Mouse (Mus musculus) naive thymus-derived CD4-positive, alpha-beta T cell, adult 2 months (primary cell): ENCODE data around the gene Srxn1.

Experiments
- DNase-seq: peaks from one replicate; pipeline ENCODE4 v3.0.0-alpha.2; 2011; ENCODE audit warnings: low read depth

Srxn1 gene

DNA sequence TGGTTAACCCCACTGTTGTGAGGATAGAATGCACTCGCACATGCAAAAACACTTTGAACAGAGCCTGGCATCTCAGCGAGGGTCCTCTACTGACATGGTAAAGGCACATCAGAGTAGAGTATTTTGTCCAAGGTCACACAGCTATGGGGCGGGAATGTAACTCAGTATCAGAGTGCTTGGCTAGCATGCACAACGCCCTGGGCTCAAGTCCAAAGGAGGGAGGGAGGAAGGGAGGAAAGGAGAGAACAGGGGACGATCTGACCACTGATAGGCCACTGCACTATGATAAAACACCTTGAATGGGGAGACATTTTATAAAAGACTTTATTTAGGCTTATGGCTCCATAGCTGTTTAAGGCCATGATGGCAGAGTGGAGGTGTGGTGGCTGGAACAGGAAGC, 15.7 kb upstream of the Srxn1 start:
- DNase-seq = no peak

DNA sequence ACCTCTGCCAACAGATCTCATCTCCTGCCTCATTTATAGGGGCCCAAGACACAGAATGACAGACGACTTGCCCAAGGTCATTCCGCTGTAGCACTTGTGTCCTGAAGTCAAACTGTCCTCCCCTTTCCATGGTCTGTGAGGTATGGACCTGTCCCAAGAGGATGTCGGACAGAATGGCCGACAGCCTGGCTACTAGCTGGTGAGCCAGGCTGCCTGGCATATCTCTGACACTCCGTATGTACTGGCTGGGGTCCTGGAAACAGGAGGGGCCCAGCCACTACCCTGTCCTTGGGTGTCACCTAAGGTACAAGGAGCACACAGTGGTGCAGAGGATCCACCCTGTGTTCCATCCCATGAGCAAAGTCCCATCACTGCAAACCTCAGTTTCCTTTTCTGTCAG, 14.8 kb upstream of the Srxn1 start:
- no peak for DNase-seq

DNA sequence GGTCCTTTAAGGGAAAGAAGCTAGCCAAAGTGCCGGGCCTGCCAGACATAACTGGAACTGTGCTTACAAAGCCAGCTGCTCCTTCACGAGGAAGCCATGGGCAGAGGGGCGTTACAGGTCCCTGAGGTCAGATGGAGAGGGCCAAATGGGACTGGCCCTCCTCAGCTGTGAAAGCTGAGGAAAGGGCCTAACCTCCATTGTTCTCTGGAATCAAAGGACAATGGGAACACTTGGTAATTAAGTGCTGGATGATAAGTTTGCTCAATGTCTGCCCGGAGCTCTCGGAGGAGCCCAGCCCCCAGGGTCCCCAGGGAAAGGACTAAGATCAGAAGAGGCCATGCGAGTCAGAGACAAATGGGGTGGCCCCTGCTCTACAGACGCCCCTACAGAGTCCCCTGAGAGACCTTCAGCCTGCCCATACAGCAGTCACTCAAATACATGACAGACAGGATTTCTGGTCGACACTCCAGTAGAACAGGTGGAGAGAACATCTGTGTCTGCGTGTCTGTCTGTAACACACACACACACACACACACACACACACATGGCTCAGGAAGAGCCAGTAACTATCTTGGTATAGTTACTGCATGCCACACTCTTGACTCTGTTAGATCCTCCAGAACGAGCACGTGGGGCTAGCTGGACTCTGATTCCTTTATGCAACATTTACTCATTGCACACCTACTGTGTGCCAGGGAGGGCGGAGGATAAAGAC, 13.8 kb upstream of the Srxn1 start:
- no peak for DNase-seq

DNA sequence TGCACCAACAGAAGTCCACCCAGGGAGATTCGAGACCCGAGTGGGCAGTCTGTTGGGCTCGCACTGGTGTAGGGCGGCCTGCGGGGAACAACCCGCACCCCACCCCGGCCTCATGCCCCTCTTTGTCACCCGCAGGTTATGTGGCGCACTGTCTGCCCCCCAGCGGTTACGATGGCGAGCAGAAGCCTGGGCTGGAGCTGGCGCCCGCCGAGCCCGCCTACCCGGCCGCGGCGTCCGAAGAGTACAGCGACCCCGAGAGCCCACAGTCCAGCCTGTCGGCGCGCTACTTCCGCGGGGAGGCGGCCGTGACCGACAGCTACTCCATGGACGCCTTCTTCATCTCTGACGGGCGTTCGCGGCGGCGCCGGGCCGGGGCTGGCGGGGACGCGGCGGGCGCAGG, 12.4 kb upstream of the Srxn1 start:
- no peak for DNase-seq

DNA sequence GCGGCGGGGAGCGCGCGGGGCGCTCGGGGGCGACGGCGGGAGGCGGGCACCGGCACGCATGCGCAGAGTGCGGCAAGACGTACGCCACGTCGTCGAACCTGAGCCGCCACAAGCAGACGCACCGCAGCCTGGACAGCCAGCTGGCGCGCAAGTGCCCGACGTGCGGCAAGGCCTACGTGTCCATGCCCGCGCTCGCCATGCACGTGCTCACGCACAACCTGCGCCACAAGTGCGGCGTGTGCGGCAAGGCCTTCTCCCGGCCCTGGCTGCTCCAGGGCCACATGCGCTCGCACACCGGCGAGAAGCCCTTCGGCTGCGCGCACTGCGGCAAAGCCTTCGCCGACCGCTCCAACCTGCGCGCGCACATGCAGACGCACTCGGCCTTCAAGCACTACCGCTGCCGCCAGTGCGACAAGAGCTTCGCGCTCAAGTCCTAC, 11.9 kb upstream of the Srxn1 start:
- DNase-seq = no peak

DNA sequence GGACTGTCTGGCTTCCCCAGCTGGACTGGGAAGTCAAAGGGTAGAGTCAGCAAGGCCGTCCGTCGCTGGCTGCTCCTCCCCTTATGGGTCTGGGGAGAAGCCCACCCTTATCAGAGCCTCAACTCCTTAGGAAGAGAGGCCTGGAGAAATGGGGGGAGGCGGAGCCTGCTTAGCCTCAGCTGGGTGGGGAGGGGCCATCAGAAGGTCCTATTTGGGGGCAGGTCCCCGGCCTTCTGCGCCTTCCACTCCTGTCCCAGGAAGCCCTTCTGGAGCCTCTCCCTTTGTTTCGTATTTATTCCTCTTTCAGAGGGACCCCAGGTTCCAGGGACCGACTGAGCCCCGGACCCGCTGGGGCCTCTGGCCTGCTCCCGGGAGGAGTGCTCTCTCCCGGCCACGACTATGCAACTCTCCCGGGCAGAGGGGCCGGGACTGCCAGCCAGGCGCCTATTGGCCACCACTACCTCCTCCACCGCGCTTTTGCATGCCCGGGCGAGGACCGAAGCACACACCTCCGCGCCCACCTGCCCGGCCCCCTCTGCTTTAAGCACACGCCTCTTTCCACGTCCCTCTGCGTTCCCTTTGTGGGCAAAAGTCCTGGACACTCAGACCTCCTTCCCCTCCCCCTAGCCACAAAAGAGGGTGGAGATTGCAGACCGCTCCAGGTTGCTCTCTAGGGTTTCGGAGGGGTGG, 10.3 kb upstream of the Srxn1 start:
- DNase-seq = no peak

DNA sequence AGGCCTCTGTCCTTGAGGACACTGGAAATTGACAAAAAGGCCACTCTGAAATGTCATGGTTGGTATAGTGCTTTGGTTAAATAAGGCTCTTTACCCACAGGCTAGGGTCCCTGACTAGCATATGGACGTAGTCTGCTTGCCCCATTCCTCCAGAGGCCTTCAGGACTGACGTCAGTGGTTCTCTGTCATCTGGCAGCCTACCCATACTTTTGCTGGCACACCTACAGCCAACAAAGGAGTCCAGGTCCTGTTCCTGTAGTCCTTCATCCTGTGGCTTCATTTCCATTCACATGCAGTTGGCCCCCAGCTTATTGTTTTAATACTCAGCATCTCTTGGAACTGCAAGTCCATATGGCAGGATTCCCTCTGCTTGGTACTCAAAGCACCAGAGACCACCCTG, 8.4 kb upstream of the Srxn1 start:
- DNase-seq = no peak

DNA sequence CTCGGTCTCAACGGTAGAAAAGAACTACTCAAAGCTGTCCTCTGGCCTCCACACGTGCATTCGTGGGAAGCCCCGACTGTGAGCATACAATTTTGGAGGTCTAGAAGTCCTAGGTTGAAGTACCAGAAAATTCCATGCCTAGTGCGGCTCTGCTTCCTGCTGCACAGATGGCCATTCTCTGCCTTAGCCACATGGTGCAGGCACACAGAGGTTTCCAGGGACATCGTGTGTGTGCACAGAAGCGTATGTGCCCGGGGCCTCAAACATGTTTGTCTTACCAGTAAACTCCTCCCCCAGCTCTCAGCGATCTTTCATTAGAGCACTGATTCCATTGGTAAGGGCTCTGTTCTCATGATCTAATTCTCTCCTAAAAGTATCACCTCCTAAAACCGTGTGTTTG, 7.4 kb upstream of the Srxn1 start:
- no peak for DNase-seq

DNA sequence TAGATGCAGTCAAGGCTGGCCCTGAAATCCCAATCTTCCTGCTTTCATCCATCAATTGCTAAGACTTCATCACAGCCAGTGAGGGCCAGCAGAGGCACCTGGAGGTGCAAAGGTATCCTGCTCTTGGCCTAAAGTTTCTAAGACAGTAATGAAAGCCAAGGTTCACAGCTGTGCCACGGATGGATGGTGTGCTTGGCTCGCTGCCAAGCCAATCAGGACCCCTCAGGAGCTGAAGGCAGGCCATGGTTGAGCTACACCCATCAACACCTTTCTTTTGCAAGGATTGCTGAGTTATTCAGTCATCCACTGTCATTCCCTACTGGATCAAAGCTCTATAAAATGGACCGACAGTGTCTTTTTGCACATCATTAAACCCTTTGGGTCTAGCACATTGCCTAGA, 5.8 kb upstream of the Srxn1 start:
- DNase-seq = no peak

DNA sequence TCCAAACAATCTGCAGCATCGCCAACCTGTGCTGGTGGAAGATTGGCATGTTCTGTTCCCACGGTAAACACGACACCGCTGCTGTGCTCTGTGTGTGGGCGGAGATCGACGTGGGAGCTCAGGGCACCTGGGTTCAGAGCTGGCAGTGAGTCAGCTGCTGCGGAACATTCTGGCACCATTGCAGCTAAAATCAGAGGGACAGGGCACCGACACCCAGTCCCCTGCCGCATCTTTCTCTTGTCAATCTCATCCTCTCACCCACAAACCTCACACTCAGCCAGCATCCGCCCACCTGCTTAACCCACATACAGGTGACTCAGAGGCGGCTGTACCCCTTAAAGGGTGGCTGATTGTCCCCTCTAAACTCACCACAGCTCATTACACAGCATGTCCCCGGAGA, 3.6 kb upstream of the Srxn1 start:
- DNase-seq = no peak

DNA sequence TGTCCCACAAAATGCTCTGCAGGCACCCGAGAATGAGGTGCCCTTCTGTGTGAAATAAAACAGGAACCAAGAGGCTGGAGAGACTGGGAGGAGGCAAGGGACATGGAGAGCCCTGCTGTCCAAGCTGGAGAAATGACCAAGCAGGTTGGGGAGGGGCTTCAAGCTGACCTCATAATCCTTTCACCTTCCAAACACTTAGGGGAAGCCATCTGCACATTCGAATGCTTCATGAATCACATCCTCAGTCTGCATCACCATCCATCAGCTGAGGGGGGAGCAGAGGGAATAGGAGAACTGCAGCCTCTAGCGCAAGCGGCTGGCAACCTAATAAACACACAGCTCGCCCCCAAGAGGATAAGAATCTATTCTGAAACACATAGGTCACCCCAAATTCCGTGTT, 2.9 kb upstream of the Srxn1 start:
- no peak for DNase-seq

DNA sequence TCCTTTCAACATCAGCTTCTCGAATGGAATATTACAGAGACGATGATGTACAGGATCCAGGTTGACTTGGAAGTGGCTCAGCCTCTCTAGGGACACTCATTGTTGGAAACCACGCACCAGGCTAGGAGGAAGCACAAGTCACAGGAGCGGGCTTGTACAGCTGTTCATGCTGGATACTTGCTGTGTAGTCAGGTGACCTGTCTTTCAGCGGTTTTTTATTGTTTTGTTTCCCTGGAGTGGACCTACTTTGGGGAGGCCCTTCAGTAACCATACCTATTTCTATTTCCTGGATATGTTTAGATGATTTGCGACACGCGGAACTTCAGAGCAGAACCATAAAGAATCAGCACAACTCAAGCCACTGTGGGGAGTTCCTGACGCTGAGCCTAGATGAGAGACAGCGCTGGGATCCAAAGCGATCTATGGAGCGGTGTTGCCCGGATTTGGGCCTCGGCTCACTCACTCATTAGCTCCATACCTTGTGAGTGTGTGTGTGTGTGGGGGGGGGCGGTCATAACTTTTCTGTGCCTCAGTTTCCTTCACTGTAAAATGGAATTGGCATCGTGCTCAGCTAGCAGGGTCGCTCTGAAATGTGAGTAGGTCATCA, 502 bp upstream of the Srxn1 start:
- no peak for DNase-seq

DNA sequence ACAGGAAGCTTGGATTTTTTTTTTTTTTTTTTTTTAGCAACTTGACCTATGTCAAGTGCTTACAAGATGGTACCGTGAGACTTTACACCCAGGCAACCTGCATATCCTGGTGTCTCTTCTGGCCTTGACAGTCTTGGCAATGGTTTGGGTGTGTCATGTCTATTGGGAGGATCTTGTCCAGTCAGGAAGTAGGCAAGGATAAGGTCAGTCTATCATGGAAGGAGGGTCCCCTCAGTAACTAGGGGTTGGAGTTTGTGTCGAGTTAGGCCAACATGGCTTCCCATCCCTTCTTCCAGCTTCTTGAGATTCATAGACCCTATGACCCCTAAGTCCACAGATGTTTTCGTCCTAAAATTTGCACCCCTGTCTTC, 894 bp downstream of the Srxn1 start:
- no peak for DNase-seq

DNA sequence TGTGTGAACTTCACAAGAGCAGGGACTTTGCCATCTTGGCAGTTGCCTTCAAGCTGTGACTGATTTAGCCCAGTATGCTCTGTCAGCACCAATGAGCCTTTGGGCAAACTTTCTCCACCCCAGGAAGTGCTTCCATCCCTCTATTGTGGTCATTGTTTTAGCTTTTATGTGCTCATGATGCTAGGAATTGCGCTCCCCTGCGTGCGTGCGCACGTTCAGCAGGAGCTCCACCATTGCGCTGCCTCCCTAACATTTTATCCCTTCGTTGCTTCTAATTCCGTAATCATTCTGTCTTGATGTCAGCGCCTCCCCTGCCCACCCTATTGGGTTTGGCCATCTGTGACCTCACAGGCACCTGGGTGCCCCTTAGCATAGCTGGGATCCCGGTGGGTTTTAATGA, 1.3 kb downstream of the Srxn1 start:
- no peak for DNase-seq

DNA sequence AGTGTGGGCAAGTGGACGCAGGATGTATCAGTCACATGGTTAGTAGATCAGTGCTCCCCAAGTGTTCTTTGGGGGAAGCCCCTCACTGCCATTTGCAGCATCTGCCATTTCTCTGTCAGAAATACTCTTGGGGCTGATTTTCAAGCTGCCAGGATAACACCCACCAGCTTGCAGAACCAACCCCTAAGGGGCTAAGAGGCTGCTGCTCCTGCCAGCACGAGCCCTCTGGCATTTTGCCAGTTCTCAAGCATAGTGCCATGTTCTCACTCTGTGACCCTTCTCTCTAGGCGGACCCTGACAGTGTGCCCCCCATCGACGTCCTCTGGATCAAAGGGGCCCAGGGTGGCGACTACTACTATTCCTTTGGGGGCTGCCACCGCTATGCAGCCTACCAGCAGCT, 3.4 kb downstream of the Srxn1 start:
- no peak for DNase-seq

DNA sequence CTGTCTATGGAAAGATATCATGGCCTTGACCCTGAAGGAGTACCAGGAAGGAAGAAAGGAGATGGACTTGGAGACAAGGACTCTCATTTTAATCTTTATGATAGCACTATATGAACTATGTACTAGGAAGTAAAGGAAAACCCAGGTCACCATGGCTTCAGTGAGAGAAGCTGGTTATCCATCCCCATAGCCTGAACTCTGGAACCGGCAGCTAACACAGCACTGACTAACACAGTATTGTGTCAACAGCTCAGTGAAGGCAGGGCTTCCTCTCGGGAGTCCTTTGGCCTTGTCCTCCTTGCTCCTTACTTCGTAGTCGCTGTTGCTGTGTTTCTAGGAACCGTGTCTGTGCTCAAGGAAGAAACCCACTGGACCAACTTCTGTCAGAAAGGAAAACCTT, 4.1 kb downstream of the Srxn1 start:
- DNase-seq = no peak

DNA sequence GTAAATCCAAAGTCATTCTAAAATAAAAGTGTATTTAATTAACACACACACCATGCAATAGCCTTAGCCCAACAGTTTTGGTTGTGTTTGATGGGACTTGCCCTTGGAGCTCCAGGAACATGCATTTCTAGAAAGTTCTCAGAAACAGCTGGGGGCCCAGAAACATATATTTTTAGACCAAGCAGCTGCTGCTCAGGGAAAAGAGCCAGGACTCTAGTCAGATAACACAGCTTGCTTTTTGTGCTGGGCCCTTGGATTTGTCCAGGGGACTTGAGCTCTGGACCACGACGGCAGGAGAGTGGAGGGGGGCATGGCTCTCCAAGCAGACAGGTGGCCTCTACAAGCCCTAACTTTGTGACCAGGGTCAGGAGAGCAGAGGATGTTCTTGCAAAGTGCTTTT, 6.0 kb downstream of the Srxn1 start:
- no peak for DNase-seq

DNA sequence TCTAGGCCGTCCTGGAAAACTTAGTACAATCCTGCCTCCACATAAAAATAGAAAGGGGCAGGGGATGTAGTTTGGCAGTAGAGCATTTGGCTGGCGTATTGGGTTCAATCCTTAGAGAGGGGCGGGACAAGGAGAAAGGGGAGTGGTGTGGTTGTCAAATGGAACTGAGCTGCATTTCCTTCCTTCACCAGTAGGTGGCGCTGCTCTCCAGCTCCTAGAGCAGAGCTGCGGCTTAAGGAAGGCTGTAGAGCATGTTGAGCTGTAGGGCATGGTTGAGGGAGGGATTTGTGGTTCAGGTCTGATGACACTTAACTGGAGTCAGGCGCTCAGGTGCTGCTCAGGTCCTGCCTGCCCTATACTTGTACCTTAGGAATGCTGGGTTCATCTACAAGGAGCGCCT, 6.6 kb downstream of the Srxn1 start:
- DNase-seq = peak; percentile 85

DNA sequence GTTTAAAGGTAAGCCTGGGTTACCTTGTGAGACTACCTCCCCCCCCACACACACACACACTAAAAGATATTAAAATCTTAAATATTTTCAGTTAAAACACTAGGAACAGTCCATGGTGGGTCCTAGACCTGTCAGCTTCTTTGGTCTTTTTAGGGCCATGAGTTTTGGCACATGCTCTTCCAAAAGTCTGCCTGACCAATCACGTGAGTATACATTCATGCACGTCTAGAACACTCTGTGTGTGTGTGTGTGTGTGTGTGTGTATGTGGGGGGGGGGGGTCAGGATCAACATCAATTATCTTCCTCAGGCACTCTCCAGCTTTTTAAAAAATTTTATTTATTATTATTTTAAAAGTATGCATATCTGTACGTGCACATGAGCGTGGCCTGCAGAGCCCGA, 7.2 kb downstream of the Srxn1 start:
- no peak for DNase-seq

DNA sequence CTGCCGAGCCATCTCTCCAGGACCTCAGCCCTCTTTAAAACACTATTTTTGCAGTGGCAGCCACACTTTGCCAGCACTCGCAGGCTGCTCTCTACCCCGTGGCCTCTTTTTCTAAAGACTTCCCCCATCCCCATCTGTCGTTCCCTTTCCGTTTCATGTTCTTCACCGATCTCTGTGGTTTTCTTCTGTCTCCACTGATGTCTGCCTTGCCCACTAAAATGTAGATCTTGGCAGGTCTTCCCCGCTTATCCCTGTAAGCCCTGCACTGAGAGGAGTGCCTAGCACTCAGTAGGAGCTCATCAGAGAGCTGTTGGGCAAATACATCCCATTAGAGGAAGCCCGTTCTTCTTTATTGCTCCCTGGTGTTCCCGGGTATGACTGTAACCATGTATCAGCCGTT, 7.7 kb downstream of the Srxn1 start:
- DNase-seq = no peak

DNA sequence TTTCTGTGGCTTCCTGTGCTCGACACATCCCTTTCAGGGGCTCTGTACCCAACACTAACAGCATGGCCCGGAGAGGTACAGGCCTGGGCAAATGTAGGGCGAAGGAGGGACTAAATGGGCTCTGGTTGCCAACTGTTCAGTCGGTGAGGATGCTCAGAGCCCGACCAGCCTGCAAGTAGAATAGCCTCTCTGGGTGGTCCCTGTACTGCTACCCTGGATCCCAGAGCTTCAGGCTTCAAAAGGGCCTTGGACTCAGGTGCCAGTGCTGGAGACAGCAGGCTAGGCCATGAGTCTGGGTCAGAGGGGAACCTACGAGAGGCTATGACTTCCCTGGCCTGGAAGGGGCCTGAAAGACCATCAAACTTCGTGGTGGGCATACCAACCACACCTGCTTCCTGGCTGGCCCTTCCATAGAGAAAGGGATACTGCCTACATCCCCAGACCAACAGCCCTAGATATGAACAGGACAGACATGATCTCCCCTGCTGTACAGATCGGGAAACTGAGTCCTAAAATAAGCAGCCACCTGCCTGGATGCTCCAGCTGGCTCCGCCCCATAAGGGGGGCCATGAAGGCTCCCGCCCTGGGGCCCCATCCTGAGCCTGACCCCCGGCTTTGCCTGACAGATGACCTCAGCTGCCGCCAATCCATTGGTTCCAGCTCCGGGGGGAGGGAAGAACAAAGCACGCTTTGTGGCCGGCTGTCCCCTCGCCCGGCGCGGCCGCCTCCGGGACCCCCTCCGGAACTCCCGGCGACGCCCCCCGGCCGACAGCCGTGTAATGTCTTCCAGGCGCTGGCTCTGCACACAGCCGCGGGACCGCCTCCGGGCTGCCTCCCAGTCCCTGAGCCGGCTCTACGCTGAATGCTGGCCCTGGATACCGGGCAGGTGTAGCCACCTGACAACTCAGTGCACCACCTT, 9.0 kb downstream of the Srxn1 start:
- no peak for DNase-seq

DNA sequence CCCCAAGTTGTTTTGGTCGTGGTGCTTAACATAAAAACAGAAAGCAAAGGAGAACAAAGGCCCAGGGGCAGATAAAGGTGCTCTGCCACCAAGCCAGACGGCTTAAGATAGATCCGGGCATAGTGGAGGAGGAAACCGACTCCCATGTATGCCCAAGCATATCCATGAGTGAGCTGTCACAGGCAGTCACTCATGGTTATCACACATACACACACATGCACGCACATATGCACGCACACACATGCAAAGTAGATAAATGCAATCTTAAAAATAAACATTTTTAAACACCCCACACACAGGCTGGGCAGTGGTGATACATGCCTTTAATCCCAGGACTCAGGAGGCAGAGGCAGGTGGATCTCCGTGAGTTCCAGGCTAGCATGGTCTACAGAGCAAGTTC, 12.4 kb downstream of the Srxn1 start:
- DNase-seq = no peak
